Mouse (Mus musculus) embryonic facial prominence, embryonic 12.5 days (tissue): ENCODE results near the gene Gpx7. TPM values are rescaled to one million over a fixed set of nuclear protein-coding genes. Genes with fewer than 3 reads are reported as not detected.
A peak's percentile ranks its signal among the peaks of the same experiment; 100 is the strongest.

Source experiments
- ATAC-seq: fragments of 200-750 bp; cut with Nextera tagmentation; 2 replicates; pipeline ENCODE4 v1.8.0; 2017; ENCODE audit not compliant: insufficient number of reproducible peaks, insufficient read depth, low FRiP score, low TSS enrichment
- H3K27ac ChIP-seq: fragments of 300-500 bp; sonication (generic); 2 replicates; pipeline ENCODE4 v1.5.1; 2016; ENCODE audit warnings: mild to moderate bottlenecking
- H3K27me3 ChIP-seq: fragments of 300-500 bp; sonication (generic); 2 replicates; pipeline ENCODE4 v1.6.1; 2016; ENCODE audit warnings: mild to moderate bottlenecking, moderate library complexity
- H3K36me3 ChIP-seq: fragments of 300-500 bp; sonication (generic); 2 replicates; pipeline ENCODE4 v1.6.1; 2016; ENCODE audit warnings: mild to moderate bottlenecking
- H3K4me1 ChIP-seq: fragments of 300-500 bp; sonication (generic); 2 replicates; pipeline ENCODE4 v1.6.1; 2016
- H3K4me2 ChIP-seq: fragments of 300-500 bp; sonication (generic); replicated peaks from 2 replicates; pipeline ENCODE4 v1.6.1; 2016; ENCODE audit warnings: mild to moderate bottlenecking, moderate library complexity
- H3K4me3 ChIP-seq: fragments of 300-500 bp; sonication (generic); 2 replicates; pipeline ENCODE4 v1.5.1; 2016; ENCODE audit warnings: mild to moderate bottlenecking
- H3K9ac ChIP-seq: fragments of 300-500 bp; sonication (generic); 2 replicates; pipeline ENCODE4 v1.6.1; 2016; ENCODE audit warnings: mild to moderate bottlenecking, moderate library complexity
- H3K9me3 ChIP-seq: fragments of 300-500 bp; sonication (generic); 2 replicates; pipeline ENCODE4 v1.6.1; 2016; ENCODE audit warnings: mild to moderate bottlenecking, moderate library complexity
- WGBS: fragments of 180-500 bp; shearing (Covaris S2); methylation state at CpG from one replicate; pipeline ENCODE4 v1.1.7; 2016; 5-methylcytosine and 5-hydroxymethylcytosine counted together
- polyA plus RNA-seq: library from polyadenylated mRNA; unstranded; fragments of >200 nt; fragmentation: Nextera tagmentation; extraction: Ambion mirVana; gene quantifications from 2 replicates; pipeline ENCODE4 v1.2.1, GENCODE M21; 2016

Gene Gpx7
- 62.7 and 67.1 TPM in 2 replicates for polyA plus RNA-seq

GRCm38 (mm10) chr4:108406861-108407401 lies at the start of gene Gpx7:
Gene Gpx7, minus strand, starts transcription at chr4:108406961.
- Histone ChIP-seq H3K4me1 (peaks cover 31% of the 10 kb centered on the region), H3K4me2 (peak within 1 kb of the TSS; percentile 60), H3K27ac (peak within 1 kb of the TSS; percentile 78), H3K9me3 (no peaks in the 10 kb centered on the region), H3K9ac (peak within 1 kb of the TSS; percentile 51), H3K27me3 (no peaks in the 10 kb centered on the region), H3K4me3 (peak within 1 kb of the TSS; percentile 41), H3K36me3 (peaks cover 9% of the 10 kb centered on the region; the same call in 1 of the 2 replicates)
- WGBS, result 11% methylated on average over 15 of the region's 15 CpGs
- no peak for ATAC-seq

GRCm38 (mm10) chr4:108456028-108456427 lies 49.3 kb upstream of the Gpx7 start:
- no peak for ATAC-seq
- no peaks in the 10 kb centered on the region for H3K9me3 ChIP-seq
- no peak overlapping the region for H3K27ac ChIP-seq
- no peaks in the 10 kb centered on the region for H3K27me3 ChIP-seq
- H3K9ac ChIP-seq, result no peak overlapping the region
- H3K4me2 ChIP-seq, result no peak overlapping the region
- H3K4me1 ChIP-seq, result peaks cover 6% of the 10 kb centered on the region
- WGBS, result 75% methylated on average over 2 of the region's 2 CpGs
- H3K4me3 ChIP-seq, result no peak overlapping the region
- no peaks in the 10 kb centered on the region for H3K36me3 ChIP-seq

- 79% methylated on average over 7 of the region's 7 CpGs for WGBS
- H3K9ac ChIP-seq, result no peak overlapping the region
- H3K27ac ChIP-seq, result no peak overlapping the region
- H3K27me3 ChIP-seq, result no peaks in the 10 kb centered on the region
- H3K4me2 ChIP-seq, result no peak overlapping the region
- no peaks in the 10 kb centered on the region for H3K4me1 ChIP-seq
- no peaks in the 10 kb centered on the region for H3K9me3 ChIP-seq
- H3K36me3 ChIP-seq, result no peaks in the 10 kb centered on the region
- no peak overlapping the region for H3K4me3 ChIP-seq
- ATAC-seq, result no peak
Observed at GRCm38 (mm10) chr4:108448091-108448490, 41.3 kb upstream of the Gpx7 start.

GRCm38 (mm10) chr4:108438082-108438840 lies 31.5 kb upstream of the Gpx7 start:
- H3K4me1 ChIP-seq, result peaks cover 15% of the 10 kb centered on the region
- WGBS, result 68% methylated on average over 6 of the region's 6 CpGs
- no peak overlapping the region for H3K4me2 ChIP-seq
- H3K36me3 ChIP-seq, result no peaks in the 10 kb centered on the region
- H3K9ac ChIP-seq, result no peak overlapping the region
- no peak overlapping the region for H3K27ac ChIP-seq
- H3K27me3 ChIP-seq, result no peaks in the 10 kb centered on the region
- no peaks in the 10 kb centered on the region for H3K9me3 ChIP-seq
- H3K4me3 ChIP-seq, result no peak overlapping the region
- no peak for ATAC-seq

GRCm38 (mm10) chr4:108436225-108436624 lies 29.5 kb upstream of the Gpx7 start:
- Histone ChIP-seq H3K4me2 (no peak overlapping the region), H3K27me3 (no peaks in the 10 kb centered on the region), H3K36me3 (no peaks in the 10 kb centered on the region), H3K9ac (no peak overlapping the region), H3K9me3 (no peaks in the 10 kb centered on the region), H3K4me3 (no peak overlapping the region), H3K4me1 (peaks cover 34% of the 10 kb centered on the region), H3K27ac (no peak overlapping the region)
- WGBS, result 73% methylated on average over 1 of the region's 1 CpGs
- ATAC-seq, result no peak

- WGBS, result 50% methylated on average over 3 of the region's 3 CpGs
- peaks cover 40% of the 10 kb centered on the region for H3K4me1 ChIP-seq
- no peak overlapping the region for H3K9ac ChIP-seq
- ATAC-seq, result no peak
- H3K27me3 ChIP-seq, result no peaks in the 10 kb centered on the region
- no peaks in the 10 kb centered on the region for H3K36me3 ChIP-seq
- no peaks in the 10 kb centered on the region for H3K9me3 ChIP-seq
- H3K4me2 ChIP-seq, result no peak overlapping the region
- H3K4me3 ChIP-seq, result no peak overlapping the region
- H3K27ac ChIP-seq, result no peak overlapping the region
Observed at GRCm38 (mm10) chr4:108435646-108436045, 28.9 kb upstream of the Gpx7 start.

- Histone ChIP-seq H3K9me3 (no peaks in the 10 kb centered on the region), H3K27me3 (no peaks in the 10 kb centered on the region), H3K36me3 (no peaks in the 10 kb centered on the region), H3K4me2 (no peak overlapping the region), H3K27ac (peak overlapping the region; percentile 31; the same call in 1 of the 2 replicates), H3K4me1 (peaks cover 43% of the 10 kb centered on the region), H3K4me3 (no peak overlapping the region), H3K9ac (no peak overlapping the region)
- no peak for ATAC-seq
- WGBS, result 91% methylated on average over 3 of the region's 3 CpGs
Observed at GRCm38 (mm10) chr4:108434781-108435180, 28.0 kb upstream of the Gpx7 start.

GRCm38 (mm10) chr4:108434221-108434620 lies 27.5 kb upstream of the Gpx7 start:
- Histone ChIP-seq H3K4me2 (0 out of 2 replicates have a peak overlapping the region, but pooled peaks have one; percentile 7), H3K9ac (no peak overlapping the region), H3K27ac (peak overlapping the region; percentile 88), H3K4me3 (no peak overlapping the region), H3K27me3 (no peaks in the 10 kb centered on the region), H3K36me3 (no peaks in the 10 kb centered on the region), H3K4me1 (peaks cover 43% of the 10 kb centered on the region), H3K9me3 (no peaks in the 10 kb centered on the region)
- no peak for ATAC-seq
- 54% methylated on average over 4 of the region's 4 CpGs for WGBS

GRCm38 (mm10) chr4:108433341-108433740 lies 26.6 kb upstream of the Gpx7 start:
- H3K9me3 ChIP-seq, result no peaks in the 10 kb centered on the region
- no peak overlapping the region for H3K4me3 ChIP-seq
- no peaks in the 10 kb centered on the region for H3K36me3 ChIP-seq
- ATAC-seq, result peak; percentile 61; the same call in 1 of the 2 replicates
- H3K27ac ChIP-seq, result peak overlapping the region; percentile 88
- WGBS, result 14% methylated on average over 6 of the region's 6 CpGs
- no peak overlapping the region for H3K4me2 ChIP-seq
- H3K4me1 ChIP-seq, result peaks cover 43% of the 10 kb centered on the region
- no peak overlapping the region for H3K9ac ChIP-seq
- H3K27me3 ChIP-seq, result no peaks in the 10 kb centered on the region

GRCm38 (mm10) chr4:108431561-108431936 lies 24.8 kb upstream of the Gpx7 start:
- Histone ChIP-seq H3K4me3 (no peak overlapping the region), H3K36me3 (no peaks in the 10 kb centered on the region), H3K9ac (no peak overlapping the region), H3K27ac (peak overlapping the region; percentile 88), H3K4me1 (peaks cover 36% of the 10 kb centered on the region), H3K9me3 (no peaks in the 10 kb centered on the region), H3K27me3 (no peaks in the 10 kb centered on the region), H3K4me2 (peak overlapping the region; percentile 13)
- 15% methylated on average over 2 of the region's 2 CpGs for WGBS
- no peak for ATAC-seq

- Histone ChIP-seq H3K4me2 (peak overlapping the region; percentile 13; the same call in 1 of the 2 replicates), H3K4me3 (no peak overlapping the region), H3K36me3 (no peaks in the 10 kb centered on the region), H3K9me3 (no peaks in the 10 kb centered on the region), H3K4me1 (peaks cover 36% of the 10 kb centered on the region), H3K27me3 (no peaks in the 10 kb centered on the region), H3K9ac (no peak overlapping the region), H3K27ac (peak overlapping the region; percentile 88)
- ATAC-seq, result peak; percentile 93
- WGBS, result 27% methylated on average over 4 of the region's 4 CpGs
Observed at GRCm38 (mm10) chr4:108430656-108431560, 24.1 kb upstream of the Gpx7 start.
